Mouse (Mus musculus) kidney, embryonic 14.5 days (tissue): ENCODE results near the gene Akap1. TPM values are rescaled to one million over a fixed set of nuclear protein-coding genes. Genes with fewer than 3 reads are reported as not detected.

Experiments used
- ATAC-seq: fragments of 200-750 bp; cut with Nextera tagmentation; 2 replicates; pipeline ENCODE4 v1.8.0; 2017; ENCODE audit warnings: moderate number of reproducible peaks, mild to moderate bottlenecking, moderate TSS enrichment, moderate library complexity; ENCODE audit not compliant: low FRiP score, low TSS enrichment
- H3K27ac ChIP-seq: fragments of 300-500 bp; sonication (generic); 2 replicates; pipeline ENCODE4 v1.5.1; 2014; ENCODE audit warnings: low read depth, mild to moderate bottlenecking, low read length, moderate library complexity, mixed read lengths
- H3K27me3 ChIP-seq: fragments of 300-500 bp; sonication (generic); 2 replicates; pipeline ENCODE4 v1.6.1; 2014; ENCODE audit warnings: mild to moderate bottlenecking, low read length; ENCODE audit not compliant: control insufficient read depth, insufficient read depth
- H3K36me3 ChIP-seq: fragments of 300-500 bp; sonication (generic); 2 replicates; pipeline ENCODE4 v1.6.1; 2014; ENCODE audit warnings: low read length, mixed read lengths; ENCODE audit not compliant: control insufficient read depth, insufficient read depth
- H3K4me1 ChIP-seq: fragments of 300-500 bp; sonication (generic); 2 replicates; pipeline ENCODE4 v1.6.1; 2014; ENCODE audit warnings: low read length, mixed read lengths; ENCODE audit not compliant: control insufficient read depth, insufficient read depth
- H3K4me2 ChIP-seq: fragments of 300-500 bp; sonication (generic); replicated peaks from 2 replicates; pipeline ENCODE4 v1.6.1; 2014; ENCODE audit warnings: low read depth, mild to moderate bottlenecking, low read length
- H3K4me3 ChIP-seq: fragments of 300-500 bp; sonication (generic); 2 replicates; pipeline ENCODE4 v1.5.1; 2014; ENCODE audit warnings: mild to moderate bottlenecking, low read length
- H3K9ac ChIP-seq: fragments of 300-500 bp; sonication (generic); 2 replicates; pipeline ENCODE4 v1.6.1; 2014; ENCODE audit warnings: low read depth, mild to moderate bottlenecking, low read length, moderate library complexity
- H3K9me3 ChIP-seq: fragments of 300-500 bp; sonication (generic); 2 replicates; pipeline ENCODE4 v1.6.1; 2016; ENCODE audit warnings: low read length; ENCODE audit not compliant: control insufficient read depth
- WGBS: fragments of 180-500 bp; shearing (Covaris S2); extraction: QIAGEN DNeasy Blood & Tissue Kit; methylation state at CpG from one replicate; pipeline ENCODE4 v1.1.7; 2014; 5-methylcytosine and 5-hydroxymethylcytosine counted together
- polyA plus RNA-seq: library from polyadenylated mRNA; unstranded; fragments of >200 nt; fragmentation: Nextera tagmentation; extraction: Ambion mirVana; gene quantifications from 2 replicates; pipeline ENCODE4 v1.2.1, GENCODE M21; 2014

Gene Akap1
- polyA plus RNA-seq, 1 experiment from 2014 or later, result 20.2 TPM

DNA sequence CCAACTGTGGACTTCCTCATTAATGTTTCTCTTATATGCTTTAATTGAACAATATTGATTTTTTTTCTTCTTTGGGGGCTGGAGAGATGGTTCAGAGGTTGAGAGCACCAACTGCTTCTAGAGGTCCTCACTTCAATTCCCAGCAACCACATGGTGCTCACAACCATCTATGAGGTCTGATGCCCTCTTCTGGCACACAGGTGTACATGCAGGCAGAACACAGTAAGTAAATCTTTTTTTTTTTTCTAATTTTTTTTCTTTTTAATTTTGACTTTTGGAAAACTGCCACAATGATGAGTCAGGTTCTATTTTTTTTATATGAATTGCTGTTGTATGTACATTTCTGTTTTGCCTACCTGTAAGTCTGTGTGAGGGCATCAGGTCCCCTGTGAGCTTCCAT is 35.9 kb downstream of the Akap1 start:
- Histone ChIP-seq H3K4me2 (no peak overlapping the region), H3K27ac (no peak overlapping the region), H3K9ac (no peak overlapping the region), H3K4me3 (no peak overlapping the region), H3K36me3 (peaks cover 17% of the 10 kb centered on the region), H3K4me1 (no peaks in the 10 kb centered on the region), H3K27me3 (no peaks in the 10 kb centered on the region), H3K9me3 (no peaks in the 10 kb centered on the region)
- no peak for ATAC-seq

DNA sequence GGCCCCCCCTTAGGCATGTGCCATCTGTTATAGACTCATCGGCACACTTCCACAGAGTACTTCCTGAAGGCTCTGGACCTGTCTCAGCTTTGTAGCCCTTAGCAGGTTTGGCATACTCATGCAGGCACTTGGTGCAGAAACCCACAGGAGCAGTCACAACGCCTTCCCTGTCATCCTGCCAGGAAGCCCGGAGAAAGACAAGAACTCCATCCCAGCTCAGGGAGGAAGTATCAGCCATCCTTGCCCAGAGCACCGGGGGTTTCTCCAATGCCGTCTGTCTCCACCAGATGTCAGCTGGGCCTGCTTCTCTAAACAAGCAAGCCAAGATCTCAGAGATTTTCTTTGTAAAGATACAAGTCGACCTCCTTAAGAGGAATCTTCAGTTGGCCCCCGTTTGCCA is 38.5 kb downstream of the Akap1 start:
- ATAC-seq, result no peak
- no peaks in the 10 kb centered on the region for H3K9me3 ChIP-seq
- no peak overlapping the region for H3K9ac ChIP-seq
- 0 out of 2 replicates have a peak, but pooled peaks cover 3% of the 10 kb centered on the region for H3K27me3 ChIP-seq
- no peak overlapping the region for H3K4me3 ChIP-seq
- H3K27ac ChIP-seq, result no peak overlapping the region
- no peaks in the 10 kb centered on the region for H3K4me1 ChIP-seq
- WGBS, result 44% methylated on average over 7 of the region's 7 CpGs
- H3K36me3 ChIP-seq, result 0 out of 2 replicates have a peak, but pooled peaks cover 5% of the 10 kb centered on the region
- no peak overlapping the region for H3K4me2 ChIP-seq

DNA sequence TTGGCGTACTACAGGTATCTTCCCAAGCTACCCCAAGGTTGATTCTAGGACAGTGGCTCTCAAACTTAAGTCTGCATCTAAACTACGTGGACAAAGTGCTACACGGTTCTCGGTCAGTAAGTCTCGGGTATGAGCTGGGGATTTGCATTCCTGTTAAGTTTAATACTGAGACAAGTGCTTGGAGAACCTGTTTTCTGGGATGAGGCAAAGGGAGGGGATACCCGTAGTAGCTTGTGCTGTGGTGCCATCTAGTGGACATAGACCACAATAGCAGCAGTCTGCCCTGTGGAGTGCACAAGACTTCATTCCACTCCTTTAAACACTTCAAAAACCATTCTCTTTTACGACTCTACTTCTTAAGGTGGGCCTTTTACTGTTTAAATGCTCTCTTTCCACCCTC is 41.4 kb downstream of the Akap1 start:
- no peaks in the 10 kb centered on the region for H3K36me3 ChIP-seq
- H3K4me2 ChIP-seq, result peak overlapping the region; percentile 40
- no peak overlapping the region for H3K9ac ChIP-seq
- ATAC-seq, result peak; percentile 51; the same call in 1 of the 2 replicates
- H3K27me3 ChIP-seq, result 0 out of 2 replicates have a peak, but pooled peaks cover 3% of the 10 kb centered on the region
- 2% methylated on average over 7 of the region's 7 CpGs for WGBS
- H3K9me3 ChIP-seq, result no peaks in the 10 kb centered on the region
- no peak overlapping the region for H3K27ac ChIP-seq
- peaks cover 7% of the 10 kb centered on the region for H3K4me1 ChIP-seq
- H3K4me3 ChIP-seq, result peak overlapping the region; percentile 8; the same call in 1 of the 2 replicates

DNA sequence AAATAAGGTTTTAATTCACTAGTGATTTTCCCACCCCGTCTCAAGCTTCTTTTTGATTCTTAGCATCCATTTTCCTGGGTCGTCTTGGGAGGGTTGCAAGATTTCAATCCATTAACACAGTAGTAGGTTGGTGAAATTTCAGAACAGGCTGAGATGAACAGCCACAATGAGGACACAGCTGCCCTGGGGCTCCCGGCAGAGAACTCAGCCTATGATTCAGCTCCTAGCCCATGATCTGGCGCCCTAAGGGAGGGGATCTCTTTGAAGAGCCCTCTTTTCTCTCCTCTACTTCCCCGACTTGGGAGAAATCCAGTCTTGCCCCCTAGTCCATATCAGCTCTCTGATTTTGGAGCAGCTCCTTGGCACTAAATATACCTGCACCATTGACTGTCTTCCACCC is 41.9 kb downstream of the Akap1 start:
- no peak for ATAC-seq
- H3K9me3 ChIP-seq, result no peaks in the 10 kb centered on the region
- peak overlapping the region; percentile 8; the same call in 1 of the 2 replicates for H3K4me3 ChIP-seq
- peaks cover 7% of the 10 kb centered on the region for H3K4me1 ChIP-seq
- 0 out of 2 replicates have a peak, but pooled peaks cover 3% of the 10 kb centered on the region for H3K27me3 ChIP-seq
- H3K4me2 ChIP-seq, result peak overlapping the region; percentile 40
- 22% methylated on average over 5 of the region's 5 CpGs for WGBS
- H3K36me3 ChIP-seq, result no peaks in the 10 kb centered on the region
- no peak overlapping the region for H3K9ac ChIP-seq
- no peak overlapping the region for H3K27ac ChIP-seq

DNA sequence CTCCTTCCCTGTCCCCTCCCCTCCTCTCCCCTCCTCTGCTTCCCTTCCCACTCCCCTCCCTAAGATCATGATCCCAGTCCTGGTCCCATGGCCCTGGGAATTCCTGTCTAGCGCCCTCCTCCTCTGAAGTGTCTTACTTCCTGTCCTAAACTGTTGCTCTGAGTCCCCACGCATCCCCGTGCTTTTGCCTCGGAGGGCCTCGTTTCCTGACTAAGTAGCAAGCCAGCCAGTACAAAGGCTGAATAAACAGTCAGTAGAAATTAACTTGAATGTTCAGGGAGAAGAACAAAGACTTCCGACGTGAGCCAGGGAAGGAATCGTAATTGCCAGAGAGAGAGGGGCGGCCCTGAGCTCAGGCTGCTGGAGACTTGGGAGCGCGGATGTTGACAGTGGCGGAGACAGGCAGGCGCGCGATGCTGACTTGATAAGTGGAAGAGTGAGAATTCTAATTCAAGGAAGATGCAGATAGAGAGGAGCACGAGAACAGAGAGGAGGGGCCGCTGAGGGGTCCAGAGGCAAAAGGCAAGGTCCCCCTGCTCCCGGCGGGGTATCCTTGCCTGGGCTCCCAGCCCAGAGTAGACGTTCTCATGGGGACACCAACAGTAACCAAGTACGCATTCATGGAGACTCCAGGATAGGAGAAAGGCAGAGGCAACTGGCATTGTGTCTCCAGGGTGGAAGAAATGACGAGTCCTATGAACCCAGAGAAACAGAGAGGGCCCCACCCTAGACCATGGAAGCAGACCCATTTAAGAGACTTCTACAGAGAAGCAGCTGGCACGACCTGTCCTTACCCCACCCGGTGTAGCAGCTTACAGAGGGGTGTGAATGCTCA is 43.4 kb downstream of the Akap1 start:
- H3K27me3 ChIP-seq, result 0 out of 2 replicates have a peak, but pooled peaks cover 3% of the 10 kb centered on the region

DNA sequence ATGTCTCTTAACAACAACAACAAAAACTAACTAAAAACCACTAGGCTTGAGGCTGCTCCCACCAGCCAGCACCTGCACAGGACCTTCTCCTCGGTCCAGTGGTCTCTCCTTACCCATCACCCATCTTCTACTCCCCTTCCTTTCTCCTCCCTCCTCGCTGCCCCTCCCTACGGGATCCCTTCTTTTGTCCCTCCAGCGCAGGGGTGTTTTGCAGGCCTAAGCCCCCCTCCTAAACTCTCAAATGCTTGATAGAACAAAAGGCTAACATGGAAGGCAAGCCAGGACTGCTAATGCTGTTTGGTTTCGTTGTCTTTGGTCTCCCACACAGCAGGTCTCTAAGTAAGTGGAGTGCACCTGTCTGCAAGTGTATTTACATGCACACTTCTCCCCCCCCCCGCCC is 44.1 kb downstream of the Akap1 start:
- Histone ChIP-seq H3K27me3 (0 out of 2 replicates have a peak, but pooled peaks cover 3% of the 10 kb centered on the region), H3K4me2 (no peak overlapping the region)
- peak; percentile 36 for ATAC-seq

More for the DNA sequence above, 43.4 kb downstream of the Akap1 start:
- Histone ChIP-seq H3K36me3 (no peaks in the 10 kb centered on the region), H3K4me1 (peaks cover 7% of the 10 kb centered on the region), H3K27ac (peak overlapping the region; percentile 24; the same call in 1 of the 2 replicates), H3K9ac (no peak overlapping the region), H3K4me3 (no peak overlapping the region; the same call in 1 of the 2 replicates), H3K4me2 (peak overlapping the region; percentile 18), H3K9me3 (no peaks in the 10 kb centered on the region)
- ATAC-seq, result peak; percentile 65
- 10% methylated on average over 24 of the region's 24 CpGs for WGBS

DNA sequence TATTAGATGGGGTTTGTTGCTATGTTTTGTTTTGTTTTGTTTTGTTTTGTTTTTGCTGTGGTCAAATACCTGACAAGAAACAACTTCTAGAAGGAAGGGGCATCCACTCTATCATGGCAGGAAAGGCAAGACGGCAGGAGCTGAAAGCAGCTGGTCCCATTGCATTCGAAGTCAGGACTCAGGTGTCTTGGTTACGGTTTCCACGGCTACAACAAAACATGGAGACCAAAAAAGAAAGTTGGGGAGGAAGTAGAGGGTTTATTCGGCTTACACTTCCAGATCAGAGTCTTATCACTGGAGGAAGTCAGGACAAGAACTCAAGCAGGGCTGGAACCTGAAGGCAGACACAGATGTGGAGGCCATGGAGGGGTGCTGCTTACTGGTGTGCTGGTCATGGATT is 47.3 kb downstream of the Akap1 start:
- H3K4me2 ChIP-seq, result no peak overlapping the region
- ATAC-seq, result no peak
- WGBS, result 79% methylated on average over 5 of the region's 5 CpGs
- H3K9ac ChIP-seq, result no peak overlapping the region
- no peaks in the 10 kb centered on the region for H3K36me3 ChIP-seq
- H3K4me1 ChIP-seq, result peaks cover 13% of the 10 kb centered on the region
- H3K27ac ChIP-seq, result no peak overlapping the region
- no peak overlapping the region for H3K4me3 ChIP-seq
- no peaks in the 10 kb centered on the region for H3K27me3 ChIP-seq
- H3K9me3 ChIP-seq, result no peaks in the 10 kb centered on the region

More for the DNA sequence above, 44.1 kb downstream of the Akap1 start:
- Histone ChIP-seq H3K9ac (no peak overlapping the region), H3K9me3 (no peaks in the 10 kb centered on the region), H3K36me3 (no peaks in the 10 kb centered on the region), H3K27ac (no peak overlapping the region), H3K4me3 (no peak overlapping the region), H3K4me1 (peaks cover 7% of the 10 kb centered on the region)
- 26% methylated on average over 6 of the region's 6 CpGs for WGBS

DNA sequence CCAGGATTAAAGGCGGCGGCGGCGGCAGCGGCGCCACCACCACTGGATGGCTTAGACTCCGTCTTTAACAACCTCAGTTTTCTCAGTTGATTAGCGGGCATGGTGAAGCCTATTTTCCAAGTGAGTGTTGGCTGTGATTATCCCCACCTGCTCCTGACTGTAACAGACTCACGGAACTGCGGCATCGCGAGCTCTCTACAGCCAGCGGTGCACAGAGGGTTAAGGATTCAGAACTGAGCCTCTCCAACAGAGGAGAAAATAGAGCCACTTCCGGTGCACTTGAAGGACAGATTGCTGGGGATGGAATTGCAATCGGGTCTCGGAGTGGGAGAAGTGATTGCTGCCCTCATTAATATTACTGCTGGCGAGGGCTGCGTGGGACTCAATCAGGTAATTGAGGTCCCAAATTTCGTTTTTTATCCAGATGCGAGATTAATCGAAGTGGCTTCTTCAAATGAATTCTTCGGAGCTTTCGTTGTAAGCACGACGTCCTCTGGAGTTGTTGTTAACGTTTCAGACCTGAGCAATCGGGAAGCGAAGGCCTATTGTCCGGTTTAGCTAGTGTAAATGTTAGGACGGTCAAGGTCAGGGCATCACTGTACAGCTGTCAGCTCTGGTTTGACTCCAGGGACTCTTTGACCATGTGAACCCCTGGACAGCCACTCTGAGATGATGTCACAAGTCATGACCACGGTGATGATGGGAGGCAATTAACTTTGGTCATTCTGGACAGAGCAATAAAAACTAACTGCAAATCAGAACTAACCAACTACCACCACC is 61.0 kb downstream of the Akap1 start:
- peak overlapping the region; percentile 21 for H3K4me2 ChIP-seq
- H3K27ac ChIP-seq, result no peak overlapping the region
- 51% methylated on average over 31 of the region's 31 CpGs for WGBS
- H3K4me1 ChIP-seq, result peaks cover 7% of the 10 kb centered on the region; the same call in 1 of the 2 replicates
- no peak for ATAC-seq
- no peaks in the 10 kb centered on the region for H3K36me3 ChIP-seq
- H3K4me3 ChIP-seq, result peak overlapping the region; percentile 12; the same call in 1 of the 2 replicates
- H3K27me3 ChIP-seq, result no peaks in the 10 kb centered on the region
- no peak overlapping the region for H3K9ac ChIP-seq
- H3K9me3 ChIP-seq, result no peaks in the 10 kb centered on the region
